Mouse (Mus musculus): ENCODE data around the gene Agbl4.

The Agbl4 gene

GRCm38 (mm10) chr4:110397618-110398045, at the start of gene Agbl4:
Gene Agbl4 (plus strand): TSS chr4:110397661.
- in situ Hi-C loops (cut with MseI, MboI), result no loop called here

- in situ Hi-C loops (cut with MseI, MboI), result no loop called here
Measured at GRCm38 (mm10) chr4:110350856-110351177, 46.6 kb upstream of the Agbl4 start.

- in situ Hi-C loops (cut with MseI, MboI), result no loop called here
Measured at GRCm38 (mm10) chr4:110351178-110352000, 46.1 kb upstream of the Agbl4 start, which contains the start of gene Elavl4. Gene Elavl4 (minus strand): TSS chr4:110351909.

- in situ Hi-C loops (cut with MseI, MboI), result no loop called here
Measured at GRCm38 (mm10) chr4:110352001-110352369, 45.5 kb upstream of the Agbl4 start.

- in situ Hi-C loops (cut with MseI, MboI), result no loop called here
Measured at GRCm38 (mm10) chr4:110360568-110360967, 36.9 kb upstream of the Agbl4 start.

- in situ Hi-C loops (cut with MseI, MboI), result no loop called here
Measured at GRCm38 (mm10) chr4:110396221-110396620, 1.2 kb upstream of the Agbl4 start.

- in situ Hi-C loops (cut with MseI, MboI), result no loop called here
Measured at GRCm38 (mm10) chr4:110420306-110420705, 22.8 kb downstream of the Agbl4 start.

- in situ Hi-C loops (cut with MseI, MboI), result no loop called here
Measured at GRCm38 (mm10) chr4:110427653-110428052, 30.2 kb downstream of the Agbl4 start.

GRCm38 (mm10) chr4:110494371-110494770, 96.9 kb downstream of the Agbl4 start:
- in situ Hi-C loops (cut with MseI, MboI), result no loop called here

GRCm38 (mm10) chr4:110529804-110530203, 132.3 kb downstream of the Agbl4 start:
- in situ Hi-C loops (cut with MseI, MboI), result no loop called here

GRCm38 (mm10) chr4:110549223-110549622, 151.8 kb downstream of the Agbl4 start:
- in situ Hi-C loops (cut with MseI, MboI), result no loop called here

- in situ Hi-C loops (cut with MseI, MboI), result no loop called here
Measured at GRCm38 (mm10) chr4:110597726-110598283, 200.3 kb downstream of the Agbl4 start.

GRCm38 (mm10) chr4:110641417-110641816, 244.0 kb downstream of the Agbl4 start:
- in situ Hi-C loops (cut with MseI, MboI), result no loop called here

- in situ Hi-C loops (cut with MseI, MboI), result no loop called here
Measured at GRCm38 (mm10) chr4:110662940-110663339, 265.5 kb downstream of the Agbl4 start.

GRCm38 (mm10) chr4:110674121-110674520, 276.7 kb downstream of the Agbl4 start:
- in situ Hi-C loops (cut with MseI, MboI), result no loop called here

- in situ Hi-C loops (cut with MseI, MboI), result no loop called here
Measured at GRCm38 (mm10) chr4:110735141-110735540, 337.7 kb downstream of the Agbl4 start.

GRCm38 (mm10) chr4:110757941-110758340, 360.5 kb downstream of the Agbl4 start:
- in situ Hi-C loops (cut with MseI, MboI), result no loop called here

GRCm38 (mm10) chr4:110788596-110788995, 391.1 kb downstream of the Agbl4 start:
- in situ Hi-C loops (cut with MseI, MboI), result no loop called here

- in situ Hi-C loops (cut with MseI, MboI), result no loop called here
Measured at GRCm38 (mm10) chr4:110799902-110800301, 402.4 kb downstream of the Agbl4 start.

GRCm38 (mm10) chr4:110810947-110811346, 413.5 kb downstream of the Agbl4 start:
- in situ Hi-C loops (cut with MseI, MboI), result no loop called here

- in situ Hi-C loops (cut with MseI, MboI), result no loop called here
Measured at GRCm38 (mm10) chr4:110832776-110833175, 435.3 kb downstream of the Agbl4 start.

- in situ Hi-C loops (cut with MseI, MboI), result no loop called here
Measured at GRCm38 (mm10) chr4:110879719-110880443, 482.4 kb downstream of the Agbl4 start.

GRCm38 (mm10) chr4:110916061-110916460, 518.6 kb downstream of the Agbl4 start:
- in situ Hi-C loops (cut with MseI, MboI), result no loop called here

All from mouse trophoblast stem cell (cell line).